Mouse (Mus musculus) stomach, postnatal 0 days (tissue): ENCODE results near the gene Sult1b1.
"Not testable (repeated sequence)": the region's sequence is repeated elsewhere in the genome, so short reads cannot be mapped to it uniquely, and the experiment has no call there.

Source experiments
- CTCF ChIP-seq: IDR thresholded peaks from 2 replicates; pipeline ENCODE4 v1.5.1; 2016; ENCODE audit warnings: antibody characterized with exemption, low read depth, mild to moderate bottlenecking, moderate library complexity
- EP300 ChIP-seq: optimal IDR thresholded peaks from 2 replicates; pipeline ENCODE3; 2016; ENCODE audit warnings: antibody characterized with exemption

DNA sequence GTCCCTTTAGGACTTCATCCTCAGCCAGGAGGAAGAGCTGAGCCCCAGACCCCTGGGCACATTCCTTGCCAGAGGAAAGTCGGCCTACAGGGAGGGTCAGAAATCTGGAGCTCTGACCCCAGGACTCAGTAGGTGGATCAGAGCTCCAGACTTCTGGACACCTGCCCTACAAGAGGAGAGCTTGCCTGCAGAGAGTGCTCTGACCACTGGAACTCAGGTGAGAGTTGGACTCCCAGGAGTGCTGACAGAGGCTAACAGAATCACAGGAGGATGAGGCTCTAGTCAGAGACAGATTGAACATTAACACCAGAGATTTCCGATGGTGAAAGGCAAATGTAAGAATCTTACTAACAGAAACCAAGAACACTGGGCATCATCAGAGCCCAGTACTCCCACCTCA is 14.4 kb downstream of the Sult1b1 start:
- not testable (repeated sequence) for TF ChIP-seq CTCF, EP300
